Mouse (Mus musculus) liver, adult 2 months (tissue): ENCODE results near the gene Gm4767. TPM values are rescaled to one million over a fixed set of nuclear protein-coding genes. Genes with fewer than 3 reads are reported as not detected.
"Not testable (repeated sequence)": the region's sequence is repeated elsewhere in the genome, so short reads cannot be mapped to it uniquely, and the experiment has no call there.

Source experiments
- DNase-seq: peaks from one replicate; pipeline ENCODE4 v3.0.0-alpha.2; 2011; ENCODE audit warnings: low read depth, low spot score; ENCODE audit errors: extremely low read depth
- H3K27ac ChIP-seq: fragments of 200-500 bp; replicated peaks from 2 replicates; pipeline ENCODE4 v1.5.1; 2012; ENCODE audit warnings: low read depth, mild to moderate bottlenecking, control low read depth, inconsistent platforms, low read length; ENCODE audit not compliant: insufficient read depth
- H3K27me3 ChIP-seq: fragments of 200-500 bp; 2 replicates; pipeline ENCODE4 v1.6.1; 2012; ENCODE audit warnings: mild to moderate bottlenecking, moderate library complexity, low read length, inconsistent platforms; ENCODE audit not compliant: control insufficient read depth, insufficient read depth
- H3K36me3 ChIP-seq: fragments of 200-500 bp; 2 replicates; pipeline ENCODE4 v1.6.1; 2012; ENCODE audit warnings: low read length, inconsistent platforms; ENCODE audit not compliant: control insufficient read depth, insufficient read depth
- H3K4me1 ChIP-seq: fragments of 200-500 bp; 2 replicates; pipeline ENCODE4 v1.6.1; 2011; ENCODE audit warnings: low read length; ENCODE audit not compliant: control insufficient read depth, insufficient read depth
- H3K4me3 ChIP-seq: fragments of 200-500 bp; 2 replicates; pipeline ENCODE4 v1.5.1; 2011; ENCODE audit warnings: low read depth, mild to moderate bottlenecking, control low read depth, low read length, moderate library complexity; ENCODE audit not compliant: insufficient read depth
- H3K79me2 ChIP-seq: fragments of 200-500 bp; 2 replicates; pipeline ENCODE4 v1.6.1; 2012; ENCODE audit warnings: inconsistent platforms, mild to moderate bottlenecking, low read length, moderate library complexity; ENCODE audit not compliant: control insufficient read depth, insufficient read depth
- H3K9ac ChIP-seq: fragments of 200-500 bp; 2 replicates; pipeline ENCODE4 v1.6.1; 2012; ENCODE audit warnings: low read depth, mild to moderate bottlenecking, control low read depth, inconsistent platforms, low read length
- WGBS: fragments of 180-500 bp; shearing (Covaris S2); methylation state at CpG from one replicate; pipeline ENCODE4 v1.1.7; 2018; 5-methylcytosine and 5-hydroxymethylcytosine counted together
- polyA plus RNA-seq: library from polyadenylated mRNA; depleted of rRNA; stranded (reverse); fragments of >200 nt; gene quantifications from 2 replicates; pipeline ENCODE4 v1.2.3, GENCODE M21; 2012; rRNA removed
- total RNA-seq: library from RNA; depleted of rRNA; stranded (reverse); fragments of >200 nt; gene quantifications from 2 replicates; pipeline ENCODE4 v1.2.3, GENCODE M21; 2014; rRNA removed

Gm4767 gene
- not detected in 2 replicates for total RNA-seq
- not detected in 2 replicates for polyA plus RNA-seq

DNA sequence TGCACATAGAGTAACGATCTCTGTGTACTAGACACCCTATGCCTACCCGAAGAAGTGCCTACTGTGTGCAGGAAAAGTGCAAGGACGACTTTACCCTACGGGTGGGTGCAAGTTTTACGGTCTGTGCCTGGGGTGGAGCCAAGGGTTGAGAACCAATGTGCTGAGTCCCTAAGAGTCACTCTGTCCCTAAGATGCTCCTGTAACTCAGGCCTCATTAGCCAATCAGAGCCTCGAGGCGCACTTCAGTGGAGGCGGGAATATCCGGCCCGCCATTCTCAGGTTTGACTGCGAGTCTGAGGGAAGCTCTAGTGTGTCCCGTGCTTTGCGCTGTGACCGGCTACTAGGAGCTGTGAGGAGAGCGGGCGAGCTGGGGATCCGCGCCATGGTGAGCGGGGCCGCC is at the start of gene Gm4767:
Gene Gm4767 (plus strand): TSS at position 288 of the 400 bp plus-strand sequence.
- not testable (repeated sequence) for H3K9ac ChIP-seq, H3K27me3 ChIP-seq, H3K27ac ChIP-seq, DNase-seq, H3K4me3 ChIP-seq, H3K79me2 ChIP-seq, H3K36me3 ChIP-seq, H3K4me1 ChIP-seq
- WGBS = 20% methylated on average over 18 of the region's 20 CpGs

DNA sequence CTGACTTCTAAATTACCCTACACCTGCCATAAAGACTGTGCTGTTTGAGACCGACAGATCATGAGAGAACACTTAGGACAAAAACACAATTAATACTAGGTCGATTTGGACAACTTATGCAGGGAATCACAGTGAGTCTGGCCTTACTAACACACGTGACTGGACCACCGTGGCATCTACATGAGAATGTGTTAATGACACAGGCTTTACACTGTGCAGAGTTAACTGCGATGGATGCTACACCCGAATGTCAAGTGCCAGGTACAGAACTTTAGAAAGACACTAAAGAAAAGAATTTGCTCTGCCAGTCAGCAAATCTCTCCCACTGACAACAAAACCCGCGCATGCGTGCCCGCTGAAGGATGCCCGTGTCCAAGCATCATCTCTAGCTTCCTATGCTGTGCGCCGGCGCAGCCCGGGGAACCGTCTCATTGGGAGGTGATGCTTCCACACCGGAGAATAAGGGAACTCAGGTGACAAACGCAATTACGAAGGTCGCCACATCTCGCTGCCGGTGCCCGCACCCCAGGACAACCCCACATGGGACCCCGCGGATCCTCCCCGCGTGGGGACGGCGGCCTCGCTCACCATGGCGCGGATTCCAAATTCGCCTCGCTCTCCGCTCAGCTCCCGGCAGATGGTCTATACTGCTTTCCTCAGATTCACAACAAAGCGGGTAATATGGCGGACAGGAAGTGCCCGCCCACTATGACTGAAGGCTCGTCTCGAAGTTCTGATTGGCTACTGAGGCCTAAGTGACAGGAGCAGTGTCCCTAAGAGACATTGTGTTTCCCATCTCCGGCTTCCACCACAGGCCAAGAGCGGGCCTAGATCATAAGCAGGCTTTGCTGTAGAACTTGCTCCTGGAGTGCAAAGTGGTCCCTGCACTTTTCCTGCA is 41.2 kb upstream of the Gm4767 start, which contains the start of gene Gm3055:
Gene Gm3055 (minus strand): TSS at position 656 of the 898 bp plus-strand sequence.
- H3K36me3 ChIP-seq, H3K79me2 ChIP-seq, H3K27me3 ChIP-seq, H3K4me3 ChIP-seq, H3K27ac ChIP-seq, H3K9ac ChIP-seq, H3K4me1 ChIP-seq, DNase-seq: not testable (repeated sequence)
- WGBS = no CpG with 5 or more reads among the region's 43 CpGs

DNA sequence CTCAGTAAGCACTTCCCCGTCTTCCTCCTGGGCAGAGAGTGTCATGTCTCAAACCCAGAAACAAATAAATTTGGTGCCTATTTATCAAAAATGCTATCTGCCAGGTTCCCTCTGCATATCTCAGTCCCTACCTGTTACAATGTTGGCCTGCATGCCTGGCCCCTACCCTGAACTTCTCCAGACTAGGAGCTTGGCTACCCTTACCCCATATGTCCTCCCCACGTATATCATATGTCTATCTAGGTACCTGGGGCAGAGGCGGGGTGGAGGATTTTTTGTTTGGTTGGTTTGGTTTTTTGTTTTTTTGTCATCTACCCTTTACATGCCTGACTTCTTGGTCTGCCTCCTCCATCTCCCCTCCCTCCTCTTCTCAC is 40.6 kb upstream of the Gm4767 start:
- H3K4me1 ChIP-seq, H3K79me2 ChIP-seq, H3K36me3 ChIP-seq, DNase-seq, H3K27ac ChIP-seq, H3K9ac ChIP-seq, H3K4me3 ChIP-seq, H3K27me3 ChIP-seq: not testable (repeated sequence)
- no CpG with 5 or more reads among the region's 3 CpGs for WGBS

DNA sequence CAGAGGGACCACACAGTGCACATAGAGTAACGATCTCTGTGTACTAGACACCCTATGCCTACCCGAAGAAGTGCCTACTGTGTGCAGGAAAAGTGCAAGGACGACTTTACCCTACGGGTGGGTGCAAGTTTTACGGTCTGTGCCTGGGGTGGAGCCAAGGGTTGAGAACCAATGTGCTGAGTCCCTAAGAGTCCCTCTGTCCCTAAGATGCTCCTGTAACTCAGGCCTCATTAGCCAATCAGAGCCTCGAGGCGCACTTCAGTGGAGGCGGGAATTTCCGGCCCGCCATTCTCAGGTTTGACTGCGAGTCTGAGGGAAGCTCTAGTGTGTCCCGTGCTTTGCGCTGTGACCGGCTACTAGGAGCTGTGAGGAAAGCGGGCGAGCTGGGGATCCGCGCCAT is 34.2 kb downstream of the Gm4767 start:
- not testable (repeated sequence) for H3K9ac ChIP-seq, H3K79me2 ChIP-seq, H3K27me3 ChIP-seq, H3K27ac ChIP-seq, H3K4me1 ChIP-seq, H3K36me3 ChIP-seq, H3K4me3 ChIP-seq, DNase-seq
- WGBS = no CpG with 5 or more reads among the region's 18 CpGs

DNA sequence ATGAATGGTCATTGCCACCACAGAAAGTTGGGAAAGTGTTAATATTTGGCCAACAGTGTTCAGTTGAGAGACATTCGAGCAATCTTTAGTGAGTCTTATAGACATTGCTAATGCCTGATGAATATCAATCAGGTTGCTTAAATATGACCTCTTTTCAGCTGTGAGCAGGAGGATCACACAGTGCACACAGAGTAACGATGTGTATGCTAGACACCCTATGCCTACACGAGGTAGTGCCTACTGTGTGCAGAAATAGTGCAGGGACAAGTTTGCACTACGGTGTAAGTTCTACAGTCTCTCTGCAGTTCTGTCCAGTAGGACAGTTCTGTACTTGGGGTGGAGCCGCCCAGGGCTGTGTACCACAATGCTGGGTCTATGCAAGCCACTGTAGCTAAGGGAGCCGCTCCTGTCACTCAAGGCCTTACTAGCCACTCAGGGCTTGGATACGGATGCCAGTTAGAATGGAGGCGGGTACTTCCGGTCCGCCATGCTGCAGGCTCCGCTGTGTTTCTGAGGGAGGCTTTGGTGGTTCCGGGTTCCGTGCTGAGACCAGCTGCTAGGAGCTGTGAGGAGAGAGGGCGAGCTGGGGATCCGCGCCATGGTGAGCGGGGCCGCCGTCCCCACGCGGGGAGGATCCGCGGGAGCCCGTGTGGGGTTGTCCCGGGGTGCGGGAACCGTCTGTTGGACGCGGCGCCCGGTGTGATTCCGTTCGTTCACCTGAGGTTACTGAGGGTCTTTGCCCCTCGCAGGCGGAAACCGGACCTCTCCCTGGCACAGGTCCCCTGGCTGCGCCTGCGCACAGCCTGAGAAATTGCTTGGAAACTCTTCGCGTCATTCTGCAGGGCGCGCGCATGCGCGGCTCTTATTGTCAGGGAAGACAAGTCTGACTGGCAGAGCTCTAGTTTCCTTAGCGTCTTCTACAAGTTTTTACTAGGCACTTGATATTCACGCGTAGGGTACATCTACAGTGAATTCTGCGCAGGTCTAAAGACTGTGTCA is 51.7 kb downstream of the Gm4767 start, which contains the start of gene Gm32687:
Gene Gm32687 (plus strand): TSS at position 526 of the 999 bp plus-strand sequence.
- not testable (repeated sequence) for H3K4me1 ChIP-seq, H3K36me3 ChIP-seq, H3K9ac ChIP-seq, H3K79me2 ChIP-seq, H3K4me3 ChIP-seq, H3K27ac ChIP-seq, H3K27me3 ChIP-seq, DNase-seq
- WGBS = 21% methylated on average over 6 of the region's 49 CpGs

Other genes starting within 250 kb of the Gm4767 start
- 3.0 and 7.2 TPM in 2 replicates for gene Tle2, start 237.6 kb upstream of the Gm4767 start, total RNA-seq
- 35.4 and 56.0 TPM in 2 replicates for gene Tle2, start 237.6 kb upstream of the Gm4767 start, polyA plus RNA-seq
- gene Tle6, start 211.1 kb upstream of the Gm4767 start, total RNA-seq = 0.94 and 1.6 TPM in 2 replicates
- gene Tle6, start 211.1 kb upstream of the Gm4767 start, polyA plus RNA-seq = 3.5 and 4.2 TPM in 2 replicates
- gene BC025920, start 205.9 kb upstream of the Gm4767 start, total RNA-seq = 0.55 and 0.67 TPM in 2 replicates
- gene BC025920, start 205.9 kb upstream of the Gm4767 start, polyA plus RNA-seq = 0.29 and 0.56 TPM in 2 replicates
- 1.5 and 1.6 TPM in 2 replicates for gene Sirt6, start 184.4 kb upstream of the Gm4767 start, total RNA-seq
- 5.4 and 9.2 TPM in 2 replicates for gene Sirt6, start 184.4 kb upstream of the Gm4767 start, polyA plus RNA-seq
- gene Ankrd24, start 183.6 kb upstream of the Gm4767 start, total RNA-seq = 5.6 and 6.6 TPM in 2 replicates
- gene Ankrd24, start 183.6 kb upstream of the Gm4767 start, polyA plus RNA-seq = 12.8 and 19.5 TPM in 2 replicates
- 1.8 and 2.5 TPM in 2 replicates for gene Gm10778, start 163.1 kb upstream of the Gm4767 start, total RNA-seq
- gene Gm10778, start 163.1 kb upstream of the Gm4767 start, polyA plus RNA-seq = 0.16 and 0.18 TPM in 2 replicates
- gene Zfp433, start 107.4 kb upstream of the Gm4767 start, total RNA-seq = 4.8 and 6.5 TPM in 2 replicates
- gene Zfp433, start 107.4 kb upstream of the Gm4767 start, polyA plus RNA-seq = 0.19 and 0.45 TPM in 2 replicates
- 1.0 and 1.5 TPM in 2 replicates for gene Gm3055, start 41.0 kb upstream of the Gm4767 start, total RNA-seq
- gene Gm3055, start 41.0 kb upstream of the Gm4767 start, polyA plus RNA-seq = 0.40 TPM in 1 of 2 replicates, not detected in the other
- gene Gm32687, start 51.7 kb downstream of the Gm4767 start, total RNA-seq = 2.1 and 3.5 TPM in 2 replicates
- gene Gm32687, start 51.7 kb downstream of the Gm4767 start, polyA plus RNA-seq = 0.15 and 0.36 TPM in 2 replicates
- gene Zfp781, start 118.3 kb downstream of the Gm4767 start, total RNA-seq = 0.13 and 0.55 TPM in 2 replicates
- gene Zfp781, start 118.3 kb downstream of the Gm4767 start, polyA plus RNA-seq = 0.07 and 0.09 TPM in 2 replicates
- 3.8 and 4.1 TPM in 2 replicates for gene Zfp873, start 235.9 kb downstream of the Gm4767 start, total RNA-seq
- gene Zfp873, start 235.9 kb downstream of the Gm4767 start, polyA plus RNA-seq = 1.1 and 1.2 TPM in 2 replicates